Mouse (Mus musculus) CH12.LX (cell line): ENCODE results near the gene Pax5.

Source experiments
- CTCF ChIP-seq, 2 experiments: IDR thresholded peaks in 1 of 2; conservative IDR thresholded peaks in 1 of 2; 2 replicates each; pipeline ENCODE4 v1.5.1; 2011 to 2012; ENCODE audit warnings: low read depth in 2 of 2, low read length in 2 of 2, improper control_type of control experiment in 1 of 2, inconsistent platforms in 1 of 2, mild to moderate bottlenecking in 1 of 2, moderate library complexity in 1 of 2
- EP300 ChIP-seq: IDR thresholded peaks from 2 replicates; pipeline ENCODE4 v1.6.1; 2011; ENCODE audit warnings: low read length, improper control_type of control experiment
- NELFE ChIP-seq: IDR thresholded peaks from 2 replicates; pipeline ENCODE4 v1.6.1; 2011; ENCODE audit warnings: low read depth, low read length, improper control_type of control experiment
- ZC3H11A ChIP-seq: IDR thresholded peaks from 2 replicates; pipeline ENCODE4 v1.6.1; 2012; ENCODE audit warnings: low read depth, mild to moderate bottlenecking, inconsistent platforms, low read length, improper control_type of control experiment

GRCm38 (mm10) chr4:44663489-44663888 lies 46.8 kb downstream of the Pax5 start:
- TF ChIP-seq ZC3H11A (no peak), CTCF (conservative IDR thresholded peaks at IDR 0.05 in 1 of 2, IDR thresholded peaks at IDR 0.05 in 1 of 2; ENCODE audit: low read depth in 2 of 2, low read length in 2 of 2) (no peak), NELFE (no peak), EP300 (no peak)
